Mouse (Mus musculus) brain, embryonic 14.5 days (tissue): Measurements from ENCODE around the gene Polk.

ENCODE experiments used
- CTCF ChIP-seq: fragments of 200-500 bp; IDR thresholded peaks from 2 replicates; pipeline ENCODE4 v1.5.1; 2012; ENCODE audit warnings: inconsistent platforms, mild to moderate bottlenecking, moderate library complexity, borderline replicate concordance; ENCODE audit not compliant: insufficient read depth, insufficient read length; ENCODE audit errors: extremely low read depth
- POLR2A ChIP-seq: fragments of 200-500 bp; IDR thresholded peaks from 2 replicates; pipeline ENCODE4 v1.6.1; 2012; ENCODE audit warnings: mild to moderate bottlenecking, inconsistent platforms, borderline replicate concordance; ENCODE audit not compliant: poor library complexity, insufficient read depth, insufficient read length, severe bottlenecking; ENCODE audit errors: extremely low read depth

DNA sequence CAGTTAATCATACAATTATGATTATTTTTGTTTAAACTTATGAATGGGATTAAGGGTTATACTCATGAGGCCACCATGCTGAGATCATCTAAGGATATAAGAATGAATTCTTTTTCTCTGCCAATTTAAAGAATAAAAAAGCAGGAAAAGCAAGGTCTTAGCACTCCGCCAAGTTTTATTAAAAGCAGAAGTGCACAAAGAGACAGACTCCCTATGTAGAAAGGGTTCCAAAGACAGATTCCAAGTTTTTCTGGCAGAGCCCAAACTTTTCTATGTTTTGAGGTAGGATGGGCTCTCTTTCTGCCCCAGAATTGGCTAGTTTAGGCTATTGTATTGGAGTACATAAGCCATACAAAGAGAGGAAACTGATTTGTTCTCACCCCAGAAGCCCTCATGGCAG is 37.6 kb upstream of the Polk start:
- TF ChIP-seq CTCF (no peak), POLR2A (no peak)
